Mouse (Mus musculus) lung, embryonic 16.5 days (tissue): ENCODE measurements at regions not wholly inside any gene's neighbourhood (a gene's known extent, or its start where the extent isn't known, plus 50 kb on each side); places are given as distances from the start of the nearest gene placed in this dataset.
A peak's percentile ranks its signal among the peaks of the same experiment; 100 is the strongest.

Source experiments
- ATAC-seq: fragments of 200-750 bp; cut with Nextera tagmentation; 2 replicates; pipeline ENCODE4 v1.8.0; 2017; ENCODE audit warnings: low read depth, mild to moderate bottlenecking, moderate library complexity
- H3K27ac ChIP-seq: fragments of 300-500 bp; sonication (generic); 2 replicates; pipeline ENCODE4 v1.5.1; 2014; ENCODE audit warnings: mild to moderate bottlenecking, control low read depth, low read length
- H3K27me3 ChIP-seq: fragments of 300-500 bp; sonication (generic); 2 replicates; pipeline ENCODE4 v1.6.1; 2014; ENCODE audit warnings: low read depth, low read length, mixed read lengths; ENCODE audit not compliant: control insufficient read depth, insufficient read depth
- H3K36me3 ChIP-seq: fragments of 300-500 bp; sonication (generic); 2 replicates; pipeline ENCODE4 v1.6.1; 2014; ENCODE audit warnings: low read length; ENCODE audit not compliant: control insufficient read depth, insufficient read depth
- H3K4me1 ChIP-seq: fragments of 300-500 bp; sonication (generic); replicated peaks from 2 replicates; pipeline ENCODE4 v1.6.1; 2014; ENCODE audit warnings: low read length, mixed read lengths; ENCODE audit not compliant: control insufficient read depth, insufficient read depth
- H3K4me2 ChIP-seq: fragments of 300-500 bp; sonication (generic); 2 replicates; pipeline ENCODE4 v1.6.1; 2014; ENCODE audit warnings: low read depth, low read length, control low read depth
- H3K4me3 ChIP-seq: fragments of 300-500 bp; sonication (generic); 2 replicates; pipeline ENCODE4 v1.5.1; 2014; ENCODE audit warnings: mild to moderate bottlenecking, low read length, control low read depth
- H3K9ac ChIP-seq: fragments of 300-500 bp; sonication (generic); 2 replicates; pipeline ENCODE4 v1.6.1; 2014; ENCODE audit warnings: low read length, control low read depth
- H3K9me3 ChIP-seq: fragments of 300-500 bp; sonication (generic); 2 replicates; pipeline ENCODE4 v1.6.1; 2016; ENCODE audit warnings: low read length; ENCODE audit not compliant: control insufficient read depth
- WGBS: fragments of 180-500 bp; shearing (Covaris S2); extraction: QIAGEN DNeasy Blood & Tissue Kit; methylation state at CpG from one replicate; pipeline ENCODE4 v1.1.7; 2014; 5-methylcytosine and 5-hydroxymethylcytosine counted together

- H3K4me2 ChIP-seq = no peak overlapping the region
- H3K9me3 ChIP-seq = no peaks in the 10 kb centered on the region
- H3K36me3 ChIP-seq = no peaks in the 10 kb centered on the region
- no peak overlapping the region for H3K4me3 ChIP-seq
- no peak overlapping the region for H3K9ac ChIP-seq
- H3K27ac ChIP-seq = no peak overlapping the region
- H3K27me3 ChIP-seq = no peaks in the 10 kb centered on the region
- H3K4me1 ChIP-seq = no peaks in the 10 kb centered on the region
- ATAC-seq = no peak
- WGBS = 63% methylated on average over 6 of the region's 6 CpGs
Measured at GRCm38 (mm10) chr7:83084496-83085082, 217.5 kb downstream of the Mex3b start.

- H3K9ac ChIP-seq = no peak overlapping the region
- WGBS = 64% methylated on average over 4 of the region's 4 CpGs
- H3K27me3 ChIP-seq = no peaks in the 10 kb centered on the region
- ATAC-seq = no peak
- no peaks in the 10 kb centered on the region for H3K36me3 ChIP-seq
- no peaks in the 10 kb centered on the region for H3K4me1 ChIP-seq
- no peak overlapping the region for H3K4me3 ChIP-seq
- no peak overlapping the region for H3K27ac ChIP-seq
- no peaks in the 10 kb centered on the region for H3K9me3 ChIP-seq
- no peak overlapping the region for H3K4me2 ChIP-seq
Measured at GRCm38 (mm10) chr7:83085547-83086158, 218.5 kb downstream of the Mex3b start.

GRCm38 (mm10) chr7:83087408-83087807 lies 220.3 kb downstream of the Mex3b start:
- no peaks in the 10 kb centered on the region for H3K27me3 ChIP-seq
- ATAC-seq = no peak
- H3K27ac ChIP-seq = no peak overlapping the region
- H3K36me3 ChIP-seq = no peaks in the 10 kb centered on the region
- H3K9ac ChIP-seq = no peak overlapping the region
- H3K4me3 ChIP-seq = no peak overlapping the region
- no peaks in the 10 kb centered on the region for H3K4me1 ChIP-seq
- no peak overlapping the region for H3K4me2 ChIP-seq
- no peaks in the 10 kb centered on the region for H3K9me3 ChIP-seq
- WGBS = 46% methylated on average over 4 of the region's 4 CpGs

- no peaks in the 10 kb centered on the region for H3K4me1 ChIP-seq
- no peak for ATAC-seq
- no peak overlapping the region for H3K27ac ChIP-seq
- WGBS = 44% methylated on average over 4 of the region's 4 CpGs
- no peak overlapping the region for H3K4me2 ChIP-seq
- no peak overlapping the region for H3K9ac ChIP-seq
- no peaks in the 10 kb centered on the region for H3K27me3 ChIP-seq
- H3K4me3 ChIP-seq = no peak overlapping the region
- no peaks in the 10 kb centered on the region for H3K9me3 ChIP-seq
- no peaks in the 10 kb centered on the region for H3K36me3 ChIP-seq
Measured at GRCm38 (mm10) chr7:83088125-83088524, 221.0 kb downstream of the Mex3b start.

GRCm38 (mm10) chr7:83089330-83089982 lies 222.3 kb downstream of the Mex3b start:
- H3K36me3 ChIP-seq = no peaks in the 10 kb centered on the region
- H3K27me3 ChIP-seq = no peaks in the 10 kb centered on the region
- WGBS = 27% methylated on average over 8 of the region's 8 CpGs
- H3K4me2 ChIP-seq = no peak overlapping the region
- peak; percentile 64; the same call in 1 of the 2 replicates for ATAC-seq
- H3K9me3 ChIP-seq = no peaks in the 10 kb centered on the region
- no peak overlapping the region for H3K27ac ChIP-seq
- H3K4me3 ChIP-seq = no peak overlapping the region
- H3K4me1 ChIP-seq = peaks cover 2% of the 10 kb centered on the region; the same call in 1 of the 2 replicates
- no peak overlapping the region for H3K9ac ChIP-seq

- H3K27ac ChIP-seq = no peak overlapping the region
- H3K4me2 ChIP-seq = no peak overlapping the region
- H3K36me3 ChIP-seq = no peaks in the 10 kb centered on the region
- peaks cover 2% of the 10 kb centered on the region; the same call in 1 of the 2 replicates for H3K4me1 ChIP-seq
- H3K9me3 ChIP-seq = no peaks in the 10 kb centered on the region
- H3K27me3 ChIP-seq = no peaks in the 10 kb centered on the region
- 34% methylated on average over 8 of the region's 8 CpGs for WGBS
- no peak overlapping the region for H3K4me3 ChIP-seq
- H3K9ac ChIP-seq = no peak overlapping the region
- ATAC-seq = peak; percentile 31; the same call in 1 of the 2 replicates
Measured at GRCm38 (mm10) chr7:83093923-83094355, 226.8 kb downstream of the Mex3b start.

DNA sequence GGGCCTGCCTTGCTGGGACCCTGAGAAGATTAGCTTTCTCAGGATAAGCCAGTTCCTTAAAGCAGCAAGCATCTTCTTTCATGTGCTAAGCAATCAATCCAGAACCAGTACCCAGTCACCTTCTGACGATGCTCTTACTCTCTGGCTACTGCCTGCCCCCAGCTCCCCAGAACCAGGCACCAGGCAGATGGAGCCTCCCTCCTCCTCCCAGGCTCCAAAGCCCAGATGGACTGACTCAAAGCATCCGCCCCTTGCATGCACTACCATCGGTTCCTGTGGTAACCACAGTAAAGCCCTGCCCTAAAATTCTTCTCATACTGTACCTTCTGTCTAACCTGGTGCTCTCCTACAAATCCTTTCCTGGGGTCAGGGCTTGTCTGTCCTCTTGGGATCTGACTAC lies 227.8 kb downstream of the Mex3b start:
- Histone ChIP-seq H3K36me3 (no peaks in the 10 kb centered on the region), H3K9me3 (no peaks in the 10 kb centered on the region), H3K4me3 (no peak overlapping the region), H3K27ac (no peak overlapping the region), H3K27me3 (no peaks in the 10 kb centered on the region), H3K9ac (no peak overlapping the region), H3K4me2 (no peak overlapping the region), H3K4me1 (peaks cover 2% of the 10 kb centered on the region; the same call in 1 of the 2 replicates)
- WGBS = 55% methylated on average over 3 of the region's 3 CpGs
- ATAC-seq = peak; percentile 20; the same call in 1 of the 2 replicates

DNA sequence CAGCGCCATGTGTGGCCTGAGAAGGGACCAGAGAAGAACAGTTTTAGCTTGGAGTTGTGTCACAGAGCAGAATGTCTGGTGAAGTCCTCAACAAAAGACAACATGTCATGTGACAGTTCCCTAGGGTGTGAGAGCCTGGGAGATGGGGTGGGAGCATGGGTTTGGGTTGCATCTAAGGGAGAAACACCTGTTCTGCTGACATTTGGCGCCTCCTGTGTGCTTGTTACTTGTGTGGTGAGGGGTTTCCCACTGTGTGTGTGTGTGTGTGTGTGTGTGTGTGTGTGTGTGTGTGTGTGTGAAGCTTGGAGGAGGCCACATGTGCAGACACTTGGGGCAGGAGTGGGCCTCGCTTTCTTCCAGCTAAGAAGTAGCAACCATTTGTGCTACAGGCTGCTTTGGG lies 228.5 kb downstream of the Mex3b start:
- H3K4me1 ChIP-seq = peaks cover 2% of the 10 kb centered on the region; the same call in 1 of the 2 replicates
- H3K9me3 ChIP-seq = no peaks in the 10 kb centered on the region
- H3K36me3 ChIP-seq = no peaks in the 10 kb centered on the region
- H3K4me3 ChIP-seq = no peak overlapping the region
- no peak overlapping the region for H3K4me2 ChIP-seq
- WGBS = 75% methylated on average over 3 of the region's 3 CpGs
- H3K27ac ChIP-seq = no peak overlapping the region
- no peak for ATAC-seq
- no peaks in the 10 kb centered on the region for H3K27me3 ChIP-seq
- no peak overlapping the region for H3K9ac ChIP-seq

DNA sequence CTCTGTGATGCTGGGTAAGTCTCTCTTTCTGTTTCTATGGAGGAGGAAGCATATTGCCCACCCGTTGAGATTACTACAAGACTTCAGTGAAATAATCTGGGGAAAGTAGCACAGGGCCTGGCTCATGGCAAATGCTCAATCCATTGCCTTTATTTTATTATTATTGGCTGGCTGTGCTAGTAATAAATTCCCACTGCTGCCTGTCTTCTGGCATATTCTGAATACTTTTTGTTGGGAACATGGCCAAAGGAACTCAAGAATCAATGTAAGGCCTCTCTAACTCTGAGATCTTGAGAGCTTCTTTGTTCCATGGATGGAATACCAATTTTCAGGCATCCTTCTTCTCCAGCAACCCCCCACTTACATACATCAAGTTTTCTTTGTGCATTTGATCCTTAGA lies 237.3 kb downstream of the Mex3b start:
- WGBS = 60% methylated on average over 1 of the region's 1 CpGs
- no peak for ATAC-seq
- Histone ChIP-seq H3K27me3 (no peaks in the 10 kb centered on the region), H3K4me1 (no peaks in the 10 kb centered on the region), H3K36me3 (no peaks in the 10 kb centered on the region), H3K4me2 (no peak overlapping the region), H3K9ac (no peak overlapping the region), H3K27ac (no peak overlapping the region), H3K4me3 (no peak overlapping the region), H3K9me3 (no peaks in the 10 kb centered on the region)
